Mouse (Mus musculus) embryonic facial prominence, embryonic 14.5 days (tissue): Measurements from ENCODE around the gene Apol6. TPM values are rescaled to one million over a fixed set of nuclear protein-coding genes. Genes with fewer than 3 reads are reported as not detected.
A peak's percentile ranks its signal among the peaks of the same experiment; 100 is the strongest.

Experiments used
- ATAC-seq: fragments of 200-750 bp; cut with Nextera tagmentation; 2 replicates; pipeline ENCODE4 v1.8.0; 2017; ENCODE audit warnings: low read depth, moderate number of reproducible peaks, moderate TSS enrichment
- DNase-seq: peaks from one replicate; pipeline ENCODE4 v3.0.0-alpha.2; 2015; ENCODE audit warnings: low spot score
- H3K27ac ChIP-seq: fragments of 300-500 bp; sonication (generic); replicated peaks from 2 replicates; pipeline ENCODE4 v1.5.1; 2014; ENCODE audit warnings: low read depth, mild to moderate bottlenecking, low read length, moderate library complexity
- H3K27me3 ChIP-seq: fragments of 300-500 bp; sonication (generic); replicated peaks from 2 replicates; pipeline ENCODE4 v1.6.1; 2014; ENCODE audit warnings: low read length; ENCODE audit not compliant: control insufficient read depth, insufficient read depth
- H3K36me3 ChIP-seq: fragments of 300-500 bp; sonication (generic); 2 replicates; pipeline ENCODE4 v1.6.1; 2014; ENCODE audit warnings: low read length, mixed read lengths; ENCODE audit not compliant: control insufficient read depth, insufficient read depth
- H3K4me1 ChIP-seq: fragments of 300-500 bp; sonication (generic); 2 replicates; pipeline ENCODE4 v1.6.1; 2014; ENCODE audit warnings: antibody characterized with exemption, low read length; ENCODE audit not compliant: control insufficient read depth, insufficient read depth
- H3K4me2 ChIP-seq: fragments of 300-500 bp; sonication (generic); 2 replicates; pipeline ENCODE4 v1.6.1; 2014; ENCODE audit warnings: low read depth, mild to moderate bottlenecking, low read length, moderate library complexity, mixed read lengths
- H3K4me3 ChIP-seq: fragments of 300-500 bp; sonication (generic); 2 replicates; pipeline ENCODE4 v1.5.1; 2014; ENCODE audit warnings: low read depth, mild to moderate bottlenecking, low read length
- H3K9ac ChIP-seq: fragments of 300-500 bp; sonication (generic); 2 replicates; pipeline ENCODE4 v1.6.1; 2014; ENCODE audit warnings: low read depth, mild to moderate bottlenecking, low read length, moderate library complexity, mixed read lengths
- H3K9me3 ChIP-seq: fragments of 300-500 bp; sonication (generic); 2 replicates; pipeline ENCODE4 v1.6.1; 2016; ENCODE audit warnings: low read length; ENCODE audit not compliant: control insufficient read depth
- WGBS: fragments of 180-500 bp; shearing (Covaris S2); extraction: QIAGEN DNeasy Blood & Tissue Kit; methylation state at CpG from one replicate; pipeline ENCODE4 v1.1.7; 2014; 5-methylcytosine and 5-hydroxymethylcytosine counted together
- polyA plus RNA-seq: library from polyadenylated mRNA; unstranded; fragments of >200 nt; fragmentation: Nextera tagmentation; extraction: Ambion mirVana; gene quantifications from 2 replicates; pipeline ENCODE4 v1.2.1, GENCODE M21; 2014

Apol6 gene
- polyA plus RNA-seq, 1 experiment from 2014 or later, result 0.21 TPM

DNA sequence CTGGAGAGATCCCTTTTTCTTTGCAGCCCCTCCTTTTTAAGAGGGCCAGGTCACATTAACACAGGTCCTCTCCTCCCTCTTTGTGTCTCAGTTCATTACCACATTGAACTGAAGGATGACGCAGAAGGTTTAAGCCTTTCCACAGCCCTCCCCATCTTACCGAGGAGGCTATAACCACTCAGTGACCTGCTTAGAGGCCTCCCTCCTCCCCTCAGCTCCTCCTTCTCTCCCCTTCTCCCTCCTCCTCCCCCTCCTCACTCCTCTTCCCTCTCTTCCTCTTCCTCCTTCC is 7.6 kb upstream of the Apol6 start:
- peak overlapping the region; percentile 99 for H3K27ac ChIP-seq
- H3K4me1 ChIP-seq, result peaks cover 44% of the 10 kb centered on the region
- ATAC-seq (no peak), DNase-seq (no peak)
- WGBS, result 26% methylated on average over 2 of the region's 2 CpGs
- peak overlapping the region; percentile 53 for H3K9ac ChIP-seq
- H3K27me3 ChIP-seq, result no peaks in the 10 kb centered on the region
- H3K36me3 ChIP-seq, result no peaks in the 10 kb centered on the region
- no peak overlapping the region for H3K4me3 ChIP-seq
- H3K9me3 ChIP-seq, result no peaks in the 10 kb centered on the region
- peak overlapping the region; percentile 39 for H3K4me2 ChIP-seq

DNA sequence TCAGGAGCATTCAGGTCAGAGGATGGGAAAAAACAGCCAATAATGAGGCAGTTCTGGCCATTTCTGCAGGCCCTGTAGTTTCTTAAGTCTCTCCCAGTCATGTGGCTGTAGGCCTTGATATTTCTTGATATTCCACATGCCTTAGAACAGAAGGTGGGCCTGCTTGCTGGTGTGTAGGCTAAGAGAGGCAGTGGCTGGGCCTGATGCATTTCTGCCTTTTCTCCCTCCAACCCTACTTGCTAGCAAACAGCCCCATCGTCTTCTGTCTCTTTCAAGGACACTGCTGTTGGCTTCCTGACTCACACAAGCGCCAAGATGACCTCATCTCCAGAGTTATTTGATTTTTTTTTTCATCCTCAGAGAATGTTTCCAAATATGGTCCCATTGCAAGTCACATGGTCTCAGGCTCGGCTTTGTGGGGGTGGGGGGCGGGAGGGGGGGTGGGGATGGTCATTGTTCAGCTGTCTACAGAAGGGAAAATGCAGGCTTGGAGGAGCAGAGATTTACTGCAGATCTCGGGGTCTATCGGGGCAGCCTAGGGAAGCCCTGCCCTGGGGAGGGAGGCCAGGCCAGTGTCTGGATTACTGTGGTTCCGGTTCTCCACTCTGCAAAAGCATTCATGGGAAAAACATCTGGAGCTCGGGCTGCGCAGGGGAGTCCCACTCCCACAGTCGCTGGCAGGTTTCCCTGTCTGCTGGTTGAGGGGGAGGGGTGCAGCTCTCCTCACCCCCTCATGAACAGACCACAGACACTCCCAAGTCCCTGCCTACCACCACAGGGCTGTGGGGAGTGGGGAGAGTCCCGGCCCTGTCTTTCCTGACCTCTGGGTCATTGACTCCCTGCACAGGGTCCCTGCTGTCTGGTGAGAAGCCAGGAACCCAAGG is 7.0 kb upstream of the Apol6 start:
- Histone ChIP-seq H3K36me3 (no peaks in the 10 kb centered on the region), H3K9ac (peak overlapping the region; percentile 53), H3K27me3 (no peaks in the 10 kb centered on the region), H3K4me1 (peaks cover 44% of the 10 kb centered on the region), H3K9me3 (no peaks in the 10 kb centered on the region), H3K4me3 (no peak overlapping the region), H3K4me2 (peak overlapping the region; percentile 39), H3K27ac (peak overlapping the region; percentile 99)
- 12% methylated on average over 11 of the region's 11 CpGs for WGBS
- ATAC-seq (peak; percentile 91), DNase-seq (peak; percentile 96)

DNA sequence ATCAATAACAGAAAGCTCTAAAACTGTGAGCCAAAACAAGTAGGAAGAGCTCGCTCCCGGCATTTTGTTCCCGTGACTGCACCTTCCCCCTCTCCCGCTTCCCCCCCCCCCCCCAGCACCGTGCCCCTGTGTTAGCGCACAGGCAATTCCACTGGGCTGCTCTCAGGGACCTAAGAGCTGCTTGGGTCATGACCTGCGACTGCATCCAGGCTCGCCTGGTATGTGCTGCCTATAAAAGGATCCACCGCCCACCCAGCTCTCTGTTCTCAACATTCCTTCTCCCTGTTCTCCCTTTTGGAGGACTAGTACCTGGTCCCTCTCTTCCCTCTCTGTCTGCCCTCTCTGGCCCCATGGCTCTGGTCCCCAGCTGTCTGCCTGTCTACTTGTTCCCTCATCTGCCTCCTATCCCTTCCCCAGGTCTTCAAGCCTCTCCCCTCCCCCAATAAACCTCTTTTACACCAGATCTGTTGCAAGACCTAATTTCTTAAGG is 5.3 kb upstream of the Apol6 start:
- peaks cover 44% of the 10 kb centered on the region for H3K4me1 ChIP-seq
- ATAC-seq (no peak), DNase-seq (no peak)
- H3K36me3 ChIP-seq, result no peaks in the 10 kb centered on the region
- H3K27me3 ChIP-seq, result no peaks in the 10 kb centered on the region
- no peak overlapping the region for H3K9ac ChIP-seq
- H3K4me2 ChIP-seq, result no peak overlapping the region
- 59% methylated on average over 8 of the region's 9 CpGs for WGBS
- no peak overlapping the region for H3K4me3 ChIP-seq
- no peaks in the 10 kb centered on the region for H3K9me3 ChIP-seq
- peak overlapping the region; percentile 16; the same call in 1 of the 2 replicates for H3K27ac ChIP-seq

DNA sequence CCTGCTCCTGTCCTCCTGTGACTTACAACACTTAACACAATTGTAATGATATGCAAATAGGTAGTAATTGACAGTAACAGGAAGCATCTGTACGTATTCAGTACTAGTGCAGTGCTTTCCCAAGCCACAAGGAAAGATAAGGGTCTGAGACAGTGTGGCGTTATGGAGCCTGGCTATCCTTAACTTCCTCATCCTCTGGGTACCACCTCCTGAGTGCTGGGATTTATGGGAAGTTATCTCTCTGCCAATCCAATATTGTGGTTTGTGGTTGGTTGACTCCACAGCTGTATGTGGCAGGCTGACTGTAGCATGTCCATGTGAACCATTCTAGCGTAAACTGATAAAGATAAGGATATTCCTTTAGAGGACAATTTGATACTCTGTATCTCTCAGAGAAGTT is 3.7 kb upstream of the Apol6 start:
- H3K36me3 ChIP-seq, result no peaks in the 10 kb centered on the region
- no peaks in the 10 kb centered on the region for H3K9me3 ChIP-seq
- DNase-seq (no peak), ATAC-seq (no peak)
- H3K27me3 ChIP-seq, result no peaks in the 10 kb centered on the region
- no peak overlapping the region for H3K4me3 ChIP-seq
- H3K27ac ChIP-seq, result peak overlapping the region; percentile 31
- H3K4me1 ChIP-seq, result peaks cover 43% of the 10 kb centered on the region
- no peak overlapping the region for H3K9ac ChIP-seq
- 58% methylated on average over 3 of the region's 3 CpGs for WGBS
- H3K4me2 ChIP-seq, result no peak overlapping the region

DNA sequence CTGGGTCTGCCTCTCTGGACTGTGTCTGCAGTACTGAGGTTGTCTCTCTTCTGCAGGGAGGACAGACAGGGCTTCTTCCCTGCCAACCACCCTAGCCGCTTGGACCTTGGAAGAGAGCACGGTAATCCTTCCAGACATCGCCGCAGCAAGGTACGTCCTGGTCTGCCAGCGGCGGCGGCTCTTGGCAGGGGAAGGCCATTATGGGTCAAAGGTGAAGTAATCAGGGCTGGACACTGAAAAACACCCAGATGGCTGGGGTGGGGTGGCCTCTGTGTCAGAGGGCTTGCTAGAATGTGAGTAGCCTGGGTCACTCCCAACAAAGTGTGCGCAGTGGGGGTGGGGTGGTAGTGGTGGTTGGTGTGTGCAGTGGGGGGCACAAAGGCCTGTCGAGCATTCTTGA is 1.1 kb downstream of the Apol6 start:
- no peak overlapping the region for H3K27ac ChIP-seq
- no peaks in the 10 kb centered on the region for H3K36me3 ChIP-seq
- no peak overlapping the region for H3K4me2 ChIP-seq
- ATAC-seq, result no peak
- WGBS, result 46% methylated on average over 10 of the region's 10 CpGs
- no peak overlapping the region for H3K9ac ChIP-seq
- H3K9me3 ChIP-seq, result no peaks in the 10 kb centered on the region
- no peak overlapping the region for H3K4me3 ChIP-seq
- DNase-seq, result no peak
- H3K4me1 ChIP-seq, result peaks cover 2% of the 10 kb centered on the region; the same call in 1 of the 2 replicates
- no peaks in the 10 kb centered on the region for H3K27me3 ChIP-seq

DNA sequence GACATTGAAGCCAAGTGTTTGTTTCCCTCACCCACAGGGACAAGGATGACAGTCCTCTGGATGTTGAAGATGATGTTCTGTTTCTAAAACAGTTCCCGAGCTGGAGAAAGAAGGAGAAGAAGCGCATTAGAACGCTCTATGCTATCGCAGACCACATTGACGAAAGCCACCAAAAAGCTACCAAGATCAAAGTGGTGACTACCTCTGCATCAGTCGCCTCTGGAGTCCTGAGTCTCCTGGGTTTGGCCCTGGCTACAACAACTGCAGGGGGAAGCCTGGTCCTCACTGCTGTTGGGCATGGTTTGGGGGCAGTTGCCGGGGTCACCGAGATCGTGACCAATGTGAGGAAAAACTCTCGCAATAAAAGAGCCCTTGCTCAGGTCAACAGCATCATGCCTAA is 6.0 kb downstream of the Apol6 start, which contains the start of gene Mb:
Gene Mb, minus strand, starts transcription at position 101 of the 400 bp plus-strand sequence.
- Histone ChIP-seq H3K4me3 (no peak within 1 kb of the TSS), H3K4me2 (no peak within 1 kb of the TSS), H3K27me3 (no peaks in the 10 kb centered on the region), H3K27ac (no peak within 1 kb of the TSS), H3K9ac (no peak within 1 kb of the TSS), H3K36me3 (no peaks in the 10 kb centered on the region), H3K4me1 (no peaks in the 10 kb centered on the region), H3K9me3 (no peaks in the 10 kb centered on the region)
- DNase-seq (no peak), ATAC-seq (no peak)
- WGBS, result 89% methylated on average over 10 of the region's 10 CpGs

DNA sequence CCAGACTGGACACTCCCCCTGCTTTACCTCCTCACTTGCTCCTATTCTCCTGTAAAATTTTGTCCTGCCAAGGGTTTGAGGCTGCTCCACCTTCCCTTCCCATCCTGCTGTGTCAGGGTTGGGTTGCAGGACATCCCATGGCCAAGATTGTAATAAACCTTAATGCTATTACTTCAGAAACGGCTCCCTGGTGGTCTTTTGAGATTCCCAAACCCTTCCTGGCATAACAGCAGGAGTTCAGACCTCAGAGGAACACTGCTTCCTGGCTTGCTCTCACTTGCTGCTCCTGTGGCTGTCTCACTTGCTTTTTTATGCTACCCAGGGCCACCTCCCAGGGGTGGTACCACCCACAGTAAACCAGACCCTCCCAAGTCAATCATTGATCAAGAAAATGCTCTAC is 7.6 kb downstream of the Apol6 start:
- ATAC-seq, result no peak
- Histone ChIP-seq H3K27me3 (no peaks in the 10 kb centered on the region), H3K4me1 (0 out of 2 replicates have a peak, but pooled peaks cover 4% of the 10 kb centered on the region), H3K27ac (no peak overlapping the region), H3K9ac (no peak overlapping the region), H3K4me2 (no peak overlapping the region), H3K36me3 (no peaks in the 10 kb centered on the region), H3K9me3 (no peaks in the 10 kb centered on the region), H3K4me3 (no peak overlapping the region)
- WGBS, result 26% methylated on average over 1 of the region's 1 CpGs
- no peak for DNase-seq

DNA sequence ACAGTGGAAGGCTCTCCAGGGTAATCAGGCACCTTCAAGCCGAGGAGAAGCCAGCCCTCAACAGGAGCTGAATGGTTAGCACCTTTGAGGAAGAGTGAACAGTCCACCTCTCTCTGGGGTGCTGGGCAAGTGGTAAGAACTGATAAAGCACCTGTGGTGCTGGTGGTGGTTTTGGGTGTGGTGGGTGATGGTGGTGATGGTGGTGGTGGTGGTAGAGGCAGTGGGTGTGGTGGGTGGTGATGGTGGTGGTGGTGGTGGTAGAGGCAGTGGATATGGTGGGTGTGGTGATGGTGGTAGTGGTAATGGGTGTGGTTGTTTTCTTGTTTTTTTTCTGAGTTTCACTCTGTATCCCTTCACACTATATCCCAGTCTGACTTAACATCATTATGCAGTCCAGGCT is 8.5 kb downstream of the Apol6 start:
- ATAC-seq, result no peak
- no peaks in the 10 kb centered on the region for H3K9me3 ChIP-seq
- no peak overlapping the region for H3K9ac ChIP-seq
- 44% methylated on average over 1 of the region's 1 CpGs for WGBS
- H3K4me2 ChIP-seq, result no peak overlapping the region
- H3K4me1 ChIP-seq, result 0 out of 2 replicates have a peak, but pooled peaks cover 4% of the 10 kb centered on the region
- no peaks in the 10 kb centered on the region for H3K36me3 ChIP-seq
- H3K4me3 ChIP-seq, result no peak overlapping the region
- H3K27me3 ChIP-seq, result no peaks in the 10 kb centered on the region
- H3K27ac ChIP-seq, result no peak overlapping the region
- no peak for DNase-seq
